Mouse (Mus musculus) forebrain, embryonic 12.5 days (tissue): Measurements from ENCODE around the gene Ell3. TPM values are rescaled to one million over a fixed set of nuclear protein-coding genes. Genes with fewer than 3 reads are reported as not detected.

ENCODE experiments used
- ATAC-seq: fragments of 200-750 bp; cut with Nextera tagmentation; 2 replicates; pipeline ENCODE4 v1.8.0; 2017; ENCODE audit warnings: moderate TSS enrichment; ENCODE audit not compliant: low FRiP score
- H3K27ac ChIP-seq: fragments of 300-500 bp; sonication (generic); 2 replicates; pipeline ENCODE4 v1.5.1; 2016; ENCODE audit warnings: mild to moderate bottlenecking
- H3K27me3 ChIP-seq: fragments of 300-500 bp; sonication (generic); 2 replicates; pipeline ENCODE4 v1.6.1; 2016; ENCODE audit warnings: mild to moderate bottlenecking
- H3K36me3 ChIP-seq: fragments of 300-500 bp; sonication (generic); replicated peaks from 2 replicates; pipeline ENCODE4 v1.6.1; 2016; ENCODE audit warnings: mild to moderate bottlenecking
- H3K4me1 ChIP-seq: fragments of 300-500 bp; sonication (generic); 2 replicates; pipeline ENCODE4 v1.6.1; 2016
- H3K4me2 ChIP-seq: fragments of 300-500 bp; sonication (generic); 2 replicates; pipeline ENCODE4 v1.6.1; 2016; ENCODE audit warnings: mild to moderate bottlenecking, moderate library complexity
- H3K4me3 ChIP-seq: fragments of 300-500 bp; sonication (generic); replicated peaks from 2 replicates; pipeline ENCODE4 v1.5.1; 2016; ENCODE audit warnings: mild to moderate bottlenecking
- H3K9ac ChIP-seq: fragments of 300-500 bp; sonication (generic); 2 replicates; pipeline ENCODE4 v1.6.1; 2016; ENCODE audit warnings: mild to moderate bottlenecking
- H3K9me3 ChIP-seq: fragments of 300-500 bp; sonication (generic); 2 replicates; pipeline ENCODE4 v1.6.1; 2016
- WGBS: fragments of 180-500 bp; shearing (Covaris S2); methylation state at CpG from one replicate; pipeline ENCODE4 v1.1.7; 2016; 5-methylcytosine and 5-hydroxymethylcytosine counted together
- microRNA-seq: library from miRNA; unstranded; fragments of <30 nt; microRNA quantifications from one replicate; pipeline ENCODE4, GENCODE M21; 2017
- polyA plus RNA-seq: library from polyadenylated mRNA; unstranded; fragments of >200 nt; fragmentation: Nextera tagmentation; extraction: Ambion mirVana; gene quantifications from 2 replicates; pipeline ENCODE4 v1.2.1, GENCODE M21; 2016

Ell3 gene
- polyA plus RNA-seq, 1 experiment from 2014 or later: 6.9 TPM

GRCm38 (mm10) chr2:121414139-121414685 is 29.9 kb downstream of the Ell3 start:
- no peaks in the 10 kb centered on the region for H3K27me3 ChIP-seq
- peaks cover 32% of the 10 kb centered on the region for H3K4me1 ChIP-seq
- peak overlapping the region; percentile 98 for H3K4me3 ChIP-seq
- no peaks in the 10 kb centered on the region for H3K9me3 ChIP-seq
- peaks cover 29% of the 10 kb centered on the region for H3K36me3 ChIP-seq
- ATAC-seq: peak; percentile 56
- peak overlapping the region; percentile 67 for H3K4me2 ChIP-seq
- H3K9ac ChIP-seq: peak overlapping the region; percentile 100
- WGBS: under 1% methylated on average over 32 of the region's 32 CpGs
- peak overlapping the region; percentile 97 for H3K27ac ChIP-seq

GRCm38 (mm10) chr2:121413387-121414042 is 30.6 kb downstream of the Ell3 start, which contains the start of the genes Pdia3 and Catsper2:
Gene Pdia3 (plus strand): TSS chr2:121413775.
Gene Catsper2 (minus strand): TSS chr2:121413792.
- peak within 1 kb of the TSS; percentile 100 for H3K9ac ChIP-seq
- no peaks in the 10 kb centered on the region for H3K9me3 ChIP-seq
- H3K36me3 ChIP-seq: peaks cover 22% of the 10 kb centered on the region
- peak; percentile 99 for ATAC-seq
- H3K4me1 ChIP-seq: peaks cover 32% of the 10 kb centered on the region
- no peaks in the 10 kb centered on the region for H3K27me3 ChIP-seq
- H3K4me2 ChIP-seq: peak within 1 kb of the TSS; percentile 67
- H3K27ac ChIP-seq: peak within 1 kb of the TSS; percentile 97
- H3K4me3 ChIP-seq: peak within 1 kb of the TSS; percentile 98
- 0% methylated on average over 58 of the region's 68 CpGs for WGBS

DNA sequence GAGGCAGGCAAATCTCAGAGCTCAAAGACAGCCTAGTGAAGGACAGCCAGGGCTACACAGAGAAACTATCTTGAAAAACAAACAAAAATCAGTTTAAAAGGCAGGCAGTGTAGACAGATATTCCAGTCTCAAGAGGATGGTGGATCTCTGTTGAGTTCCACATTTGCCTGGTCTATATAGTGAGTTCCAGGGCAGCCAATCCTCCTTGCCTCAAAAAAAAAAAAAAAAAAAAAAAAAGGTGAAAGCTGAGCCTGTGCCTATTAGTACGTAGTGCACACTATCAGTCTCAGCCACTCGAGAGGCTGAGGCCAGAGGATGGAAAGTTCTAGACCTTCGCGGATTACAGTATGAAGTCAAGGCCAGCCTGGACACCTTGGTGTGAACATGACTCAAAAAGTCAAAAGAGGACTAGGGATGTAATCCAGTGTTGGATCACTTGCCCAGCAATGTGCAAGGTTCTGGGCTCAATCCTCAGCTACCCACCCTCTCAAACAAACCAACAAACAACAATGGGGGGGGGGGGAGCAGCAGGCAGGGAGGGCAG is 31.2 kb downstream of the Ell3 start:
- WGBS: 14% methylated on average over 4 of the region's 4 CpGs
- Histone ChIP-seq H3K9ac (peak overlapping the region; percentile 68), H3K4me3 (peak overlapping the region; percentile 98), H3K4me1 (peaks cover 32% of the 10 kb centered on the region), H3K27ac (peak overlapping the region; percentile 97), H3K4me2 (peak overlapping the region; percentile 57), H3K27me3 (no peaks in the 10 kb centered on the region), H3K36me3 (peaks cover 16% of the 10 kb centered on the region), H3K9me3 (no peaks in the 10 kb centered on the region)
- ATAC-seq: no peak

DNA sequence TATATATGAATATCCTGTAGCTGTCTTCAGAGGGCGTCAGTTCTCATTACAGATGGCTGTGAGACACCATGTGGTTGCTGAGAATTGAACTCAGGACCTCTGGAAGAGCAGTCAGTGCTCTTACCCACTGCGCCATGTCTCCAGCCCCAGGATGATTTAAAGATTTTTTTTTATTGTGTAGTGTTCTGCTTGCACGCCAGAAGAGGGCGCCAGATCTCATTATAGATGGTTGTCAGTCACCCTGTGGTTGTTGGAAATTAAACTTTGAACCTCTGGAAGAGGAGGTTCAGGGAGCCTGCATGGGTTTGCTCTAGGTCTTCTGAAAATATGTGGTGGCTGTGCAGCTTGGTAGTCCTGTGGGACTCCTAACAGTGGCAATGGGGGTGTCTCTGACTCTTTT is 35.9 kb downstream of the Ell3 start:
- Histone ChIP-seq H3K9ac (no peak overlapping the region), H3K36me3 (no peaks in the 10 kb centered on the region; the same call in 1 of the 2 replicates), H3K9me3 (no peaks in the 10 kb centered on the region), H3K27ac (no peak overlapping the region), H3K4me2 (no peak overlapping the region), H3K4me1 (peaks cover 6% of the 10 kb centered on the region; the same call in 1 of the 2 replicates), H3K27me3 (no peaks in the 10 kb centered on the region), H3K4me3 (no peak overlapping the region)
- WGBS: 24% methylated on average over 4 of the region's 4 CpGs
- no peak for ATAC-seq

DNA sequence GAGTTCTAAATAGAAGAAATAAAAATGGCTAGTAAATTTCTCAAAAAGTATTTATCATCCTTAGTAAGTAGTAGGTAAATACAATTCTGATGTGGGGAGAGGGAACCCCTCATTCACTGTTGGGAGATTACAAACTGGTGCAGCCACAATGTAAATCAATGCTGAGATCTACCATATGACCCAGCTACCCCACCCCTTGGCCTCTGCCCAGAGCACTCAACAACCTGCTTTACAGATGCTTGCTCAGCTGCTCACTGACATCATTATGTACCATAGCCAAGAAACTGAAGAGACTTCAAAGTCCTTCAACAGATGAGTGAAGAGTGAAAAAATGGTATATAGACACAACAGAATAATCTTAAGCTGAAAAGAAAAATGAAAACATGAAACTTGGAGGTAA is 40.8 kb downstream of the Ell3 start:
- no peak overlapping the region for H3K4me3 ChIP-seq
- H3K36me3 ChIP-seq: no peaks in the 10 kb centered on the region; the same call in 1 of the 2 replicates
- H3K4me2 ChIP-seq: no peak overlapping the region
- no peaks in the 10 kb centered on the region for H3K4me1 ChIP-seq
- no peak for ATAC-seq
- no peak overlapping the region for H3K9ac ChIP-seq
- no peak overlapping the region for H3K27ac ChIP-seq
- no peaks in the 10 kb centered on the region for H3K9me3 ChIP-seq
- no peaks in the 10 kb centered on the region for H3K27me3 ChIP-seq

DNA sequence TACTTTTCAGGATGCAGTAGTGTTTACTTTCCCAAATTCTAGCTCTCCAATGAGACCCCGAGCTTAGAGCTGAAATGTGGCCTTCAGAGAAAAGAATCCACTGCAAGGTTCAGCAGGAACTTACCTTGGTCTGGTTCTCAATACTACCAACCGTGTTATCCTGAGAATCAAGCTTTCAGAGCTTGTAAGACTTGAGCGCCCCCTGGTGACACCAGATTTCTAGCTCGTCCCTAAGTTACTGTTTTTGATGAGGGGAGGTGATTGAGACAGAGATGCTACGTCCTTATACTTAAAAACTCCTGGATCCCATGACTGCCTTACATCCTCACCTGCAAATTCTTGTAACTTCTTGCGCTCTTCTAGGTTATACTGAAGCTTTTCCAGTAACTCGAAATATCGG is 47.5 kb downstream of the Ell3 start:
- H3K27me3 ChIP-seq: no peaks in the 10 kb centered on the region
- no peak overlapping the region for H3K4me2 ChIP-seq
- no peak for ATAC-seq
- no peak overlapping the region for H3K9ac ChIP-seq
- no peaks in the 10 kb centered on the region for H3K36me3 ChIP-seq
- WGBS: 16% methylated on average over 8 of the region's 8 CpGs
- no peak overlapping the region for H3K27ac ChIP-seq
- H3K4me1 ChIP-seq: no peaks in the 10 kb centered on the region
- H3K9me3 ChIP-seq: no peaks in the 10 kb centered on the region
- H3K4me3 ChIP-seq: no peak overlapping the region

Small RNAs within 50 kb of the gene (microRNA-seq; reads per million reads assigned to microRNA genes)
- not detected for gene Gm22953

Other genes with a start within 250 kb of the Ell3 start
- 216 and 229 TPM in 2 replicates for gene Trp53bp1, start 172.9 kb downstream of the Ell3 start, polyA plus RNA-seq
- gene Map1a, start 154.7 kb downstream of the Ell3 start, polyA plus RNA-seq: 9.3 and 12.7 TPM in 2 replicates
- gene Ppip5k1, start 88.9 kb downstream of the Ell3 start, polyA plus RNA-seq: 12.5 and 14.5 TPM in 2 replicates
- gene Ckmt1, start 86.6 kb downstream of the Ell3 start, polyA plus RNA-seq: 8.5 and 14.4 TPM in 2 replicates
- gene Strc, start 57.1 kb downstream of the Ell3 start, polyA plus RNA-seq: not detected in 2 replicates
- gene Pdia3, start 30.5 kb downstream of the Ell3 start, polyA plus RNA-seq: 416 and 432 TPM in 2 replicates
- 2.9 and 3.6 TPM in 2 replicates for gene Catsper2, start 30.5 kb downstream of the Ell3 start, polyA plus RNA-seq
- gene Serf2, start 4.9 kb upstream of the Ell3 start, polyA plus RNA-seq: 456 and 479 TPM in 2 replicates
- gene Hypk, start 9.0 kb upstream of the Ell3 start, polyA plus RNA-seq: 124 and 130 TPM in 2 replicates
- gene Serinc4, start 12.5 kb upstream of the Ell3 start, polyA plus RNA-seq: 0.85 and 0.88 TPM in 2 replicates
- gene Mfap1b, start 29.8 kb upstream of the Ell3 start, polyA plus RNA-seq: 67.6 and 70.1 TPM in 2 replicates
- 30.2 and 34.6 TPM in 2 replicates for gene Mfap1a, start 62.4 kb upstream of the Ell3 start, polyA plus RNA-seq
- 15.5 and 15.7 TPM in 2 replicates for gene Wdr76, start 62.4 kb upstream of the Ell3 start, polyA plus RNA-seq